Mouse (Mus musculus) lung, embryonic 16.5 days (tissue): ENCODE measurements around the gene Rasgef1a. TPM values are rescaled to one million over a fixed set of nuclear protein-coding genes. Genes with fewer than 3 reads are reported as not detected.

Source experiments
- microRNA-seq: library from miRNA; unstranded; fragments of <30 nt; microRNA quantifications from one replicate; pipeline ENCODE4, GENCODE M21; 2016
- polyA plus RNA-seq: library from polyadenylated mRNA; unstranded; fragments of >200 nt; fragmentation: Nextera tagmentation; extraction: Ambion mirVana; gene quantifications from 2 replicates; pipeline ENCODE4 v1.2.1, GENCODE M21; 2015

The Rasgef1a gene
- polyA plus RNA-seq, 1 experiment from 2014 or later = 6.1 TPM

Small RNA genes lying within 50 kb of the gene (microRNA-seq; reads per million reads assigned to microRNA genes)
- not detected for gene Mir7044

Other genes starting within 250 kb of the Rasgef1a start
- gene Zfp637, start 170.3 kb upstream of the Rasgef1a start, polyA plus RNA-seq = 132 TPM in 2 replicates
- gene Zfp239, start 149.3 kb upstream of the Rasgef1a start, polyA plus RNA-seq = 5.9 and 7.5 TPM in 2 replicates
- 702 and 720 TPM in 2 replicates for gene Hnrnpf, start 111.1 kb upstream of the Rasgef1a start, polyA plus RNA-seq
- 6.1 and 6.6 TPM in 2 replicates for gene Fxyd4, start 73.7 kb upstream of the Rasgef1a start, polyA plus RNA-seq
- gene Csgalnact2, start 127.7 kb downstream of the Rasgef1a start, polyA plus RNA-seq = 22.9 and 23.1 TPM in 2 replicates
- 1.0 and 1.6 TPM in 2 replicates for gene Ret, start 186.3 kb downstream of the Rasgef1a start, polyA plus RNA-seq